Mouse (Mus musculus) ES-Bruce4 (cell line): ENCODE data around the gene Peli2.

Experiments used
- CTCF ChIP-seq: IDR thresholded peaks from one replicate; pipeline ENCODE4 v1.8.1; 2011; ENCODE audit warnings: low read depth, low read length
- POLR2A ChIP-seq: IDR thresholded peaks from one replicate; pipeline ENCODE4 v1.8.1; 2011; ENCODE audit warnings: low read length; ENCODE audit not compliant: insufficient read depth

GRCm38 (mm10) chr14:48166396-48166795 lies 45.8 kb downstream of the Peli2 start:
- TF ChIP-seq POLR2A (no peak), CTCF (no peak)
